Mouse (Mus musculus) liver, adult 2 months (tissue): ENCODE measurements around the gene Fam71b.

Source experiments
- CTCF ChIP-seq: fragments of 200-500 bp; IDR thresholded peaks from 2 replicates; pipeline ENCODE4 v1.5.1; 2011; ENCODE audit warnings: low read depth, low read length, control low read depth
- POLR2A ChIP-seq: fragments of 200-500 bp; IDR thresholded peaks from 2 replicates; pipeline ENCODE4 v1.6.1; 2011; ENCODE audit warnings: low read length, control low read depth; ENCODE audit not compliant: insufficient read depth; ENCODE audit errors: extremely low read depth

DNA sequence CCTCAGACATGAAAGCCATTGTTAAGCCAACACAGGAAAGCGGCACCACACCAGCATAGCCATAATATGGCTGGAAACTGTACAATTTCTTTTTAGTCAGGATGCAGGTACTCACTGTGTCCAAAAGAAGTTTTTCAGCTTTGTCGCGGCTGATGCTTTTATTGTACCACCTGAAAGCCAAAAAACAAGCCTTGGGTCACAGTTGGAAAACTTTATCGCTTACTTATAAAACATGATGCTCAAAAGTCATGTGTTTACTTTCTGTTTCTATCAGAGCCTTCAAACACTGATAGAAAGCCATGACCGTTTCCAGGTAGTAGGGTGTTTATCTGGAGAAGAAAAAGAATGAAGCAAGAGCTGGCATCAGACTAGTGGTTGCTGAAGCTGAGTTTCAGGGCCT lies 48.6 kb upstream of the Fam71b start:
- TF ChIP-seq POLR2A (no peak), CTCF (no peak)
